Mouse (Mus musculus) large intestine, adult 2 months (tissue): ENCODE data around the gene Rsph9. TPM values are rescaled to one million over a fixed set of nuclear protein-coding genes. Genes with fewer than 3 reads are reported as not detected.

Source experiments
- DNase-seq: peaks from one replicate; pipeline ENCODE4 v3.0.0-alpha.2; 2012; ENCODE audit warnings: low read depth, low spot score
- WGBS: fragments of 180-500 bp; shearing (Covaris S2); methylation state at CpG from one replicate; pipeline ENCODE4 v1.1.7; 2018; 5-methylcytosine and 5-hydroxymethylcytosine counted together
- polyA plus RNA-seq: library from polyadenylated mRNA; depleted of rRNA; stranded (reverse); fragments of >200 nt; gene quantifications from 2 replicates; pipeline ENCODE4 v1.2.3, GENCODE M21; 2012

The Rsph9 gene
- polyA plus RNA-seq, 1 experiment = 2.6 TPM

DNA sequence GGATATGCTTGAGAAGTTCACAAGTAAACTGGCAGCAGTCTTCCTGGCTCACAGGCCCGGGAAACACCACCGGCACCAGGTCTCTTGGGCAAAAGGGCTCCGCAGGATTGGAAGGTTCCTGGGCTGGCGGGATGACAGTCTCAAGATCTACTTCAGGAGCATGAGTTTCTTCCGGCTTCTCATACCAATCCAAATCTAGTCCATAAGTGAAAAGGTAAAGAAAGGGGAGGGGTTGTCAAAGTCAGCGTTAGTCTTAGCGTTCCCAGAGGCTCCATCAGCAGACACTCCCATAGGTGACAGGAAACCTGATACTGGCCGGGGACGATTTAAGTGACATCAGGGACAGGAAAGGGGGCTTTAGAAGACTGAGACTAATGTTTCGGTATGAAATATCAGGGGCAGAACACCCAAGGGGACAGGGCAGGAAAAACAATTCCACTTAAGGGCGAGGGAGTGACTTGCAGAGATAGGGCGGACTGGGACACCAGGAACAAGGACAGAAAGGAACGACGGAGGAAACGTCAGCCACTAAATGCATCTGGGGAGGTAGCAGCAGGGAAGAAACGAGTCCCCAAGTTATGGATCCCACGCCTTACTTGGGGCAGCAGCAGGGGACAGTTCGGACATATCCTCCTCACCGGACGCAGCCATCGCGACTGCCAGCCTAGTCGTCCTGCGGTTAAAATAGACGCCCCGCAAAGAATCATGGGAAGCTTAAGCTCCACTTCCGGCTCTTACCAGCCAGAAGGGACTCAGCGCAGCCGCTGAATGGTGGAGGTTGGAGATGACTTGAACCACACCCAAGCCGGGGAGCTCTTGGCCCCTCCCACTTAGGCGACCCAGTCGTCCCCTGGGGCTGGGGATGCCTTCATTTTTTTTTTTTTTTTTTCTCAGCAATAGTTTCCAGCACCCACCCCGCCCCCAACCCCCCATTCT, 9.1 kb upstream of the Rsph9 start, which contains the start of gene Mad2l1bp:
Gene Mad2l1bp, minus strand, starts transcription at position 707 of the 936 bp plus-strand sequence.
- peak; percentile 79 for DNase-seq
- 1% methylated on average over 33 of the region's 33 CpGs for WGBS

DNA sequence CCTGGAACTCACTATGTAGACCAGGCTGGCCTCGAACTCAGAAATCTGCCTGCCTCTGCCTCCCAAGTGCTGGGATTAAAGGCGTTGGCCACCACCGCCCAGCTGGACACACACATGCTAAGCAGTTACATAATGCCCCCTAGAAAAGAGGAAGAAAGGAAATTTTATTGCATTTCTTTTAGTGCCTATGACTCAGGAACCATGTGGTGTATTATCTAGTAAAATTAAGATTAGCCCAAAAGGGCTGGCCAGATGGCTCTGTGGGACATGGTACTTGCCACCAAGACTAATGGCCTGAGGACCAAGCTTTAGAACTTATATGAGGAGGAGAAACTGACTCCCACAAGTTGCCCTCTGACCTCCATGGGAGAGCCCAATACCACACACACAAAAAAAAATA, 4.1 kb downstream of the Rsph9 start:
- WGBS = 60% methylated on average over 3 of the region's 3 CpGs
- no peak for DNase-seq

DNA sequence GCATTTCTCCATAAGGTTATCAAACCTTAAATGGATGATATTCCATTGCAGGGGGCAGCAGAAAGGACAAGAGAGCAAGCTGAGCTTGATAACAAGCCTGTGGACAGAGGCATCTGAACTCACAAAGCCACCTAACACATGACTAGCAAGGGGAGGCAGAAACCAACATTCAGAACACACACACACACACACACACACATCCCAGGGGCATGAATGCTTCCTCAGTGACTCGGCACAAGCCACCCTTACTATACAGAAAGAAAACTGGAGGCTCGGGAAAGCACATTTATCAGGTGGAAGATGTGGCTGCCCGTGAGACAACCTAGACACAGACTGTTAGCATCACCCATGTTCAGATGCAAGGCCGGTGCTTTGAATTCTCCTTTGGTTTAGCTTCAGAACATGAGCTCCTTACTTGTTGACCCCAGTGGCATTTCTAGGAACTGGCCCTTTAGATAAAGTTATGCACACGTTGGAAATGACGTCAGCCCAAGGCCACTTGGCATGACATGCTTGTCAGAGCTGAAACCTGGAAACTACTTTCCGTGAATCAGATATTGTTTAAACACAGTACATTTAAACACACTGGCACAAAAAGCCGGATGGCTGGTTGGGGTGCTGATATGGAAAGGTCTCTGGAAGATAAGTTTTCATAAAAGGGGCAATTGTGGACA, 5.3 kb downstream of the Rsph9 start:
- DNase-seq = no peak

DNA sequence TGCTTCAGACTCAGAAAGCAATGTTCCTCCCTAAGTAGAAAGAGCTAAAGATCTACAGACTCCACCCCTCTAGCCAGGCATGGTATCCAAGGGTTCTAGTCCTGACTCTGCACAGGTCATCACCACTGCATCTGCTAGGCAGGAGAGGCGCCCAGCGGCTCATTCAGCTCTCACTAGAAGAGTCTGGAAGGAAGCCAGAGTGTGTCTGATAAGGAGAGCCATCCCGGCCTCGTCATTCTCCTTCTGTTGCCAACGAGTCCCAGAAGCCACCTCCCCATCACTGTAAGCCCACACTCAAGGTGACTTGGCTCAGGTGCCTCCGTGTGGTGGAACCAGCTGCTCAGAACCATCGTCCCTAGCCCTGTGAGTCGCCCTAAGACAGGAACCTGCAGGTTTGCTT, 11.2 kb downstream of the Rsph9 start:
- WGBS = 34% methylated on average over 8 of the region's 8 CpGs
- no peak for DNase-seq

More for the DNA sequence above, 5.3 kb downstream of the Rsph9 start:
- WGBS = 59% methylated on average over 8 of the region's 8 CpGs

DNA sequence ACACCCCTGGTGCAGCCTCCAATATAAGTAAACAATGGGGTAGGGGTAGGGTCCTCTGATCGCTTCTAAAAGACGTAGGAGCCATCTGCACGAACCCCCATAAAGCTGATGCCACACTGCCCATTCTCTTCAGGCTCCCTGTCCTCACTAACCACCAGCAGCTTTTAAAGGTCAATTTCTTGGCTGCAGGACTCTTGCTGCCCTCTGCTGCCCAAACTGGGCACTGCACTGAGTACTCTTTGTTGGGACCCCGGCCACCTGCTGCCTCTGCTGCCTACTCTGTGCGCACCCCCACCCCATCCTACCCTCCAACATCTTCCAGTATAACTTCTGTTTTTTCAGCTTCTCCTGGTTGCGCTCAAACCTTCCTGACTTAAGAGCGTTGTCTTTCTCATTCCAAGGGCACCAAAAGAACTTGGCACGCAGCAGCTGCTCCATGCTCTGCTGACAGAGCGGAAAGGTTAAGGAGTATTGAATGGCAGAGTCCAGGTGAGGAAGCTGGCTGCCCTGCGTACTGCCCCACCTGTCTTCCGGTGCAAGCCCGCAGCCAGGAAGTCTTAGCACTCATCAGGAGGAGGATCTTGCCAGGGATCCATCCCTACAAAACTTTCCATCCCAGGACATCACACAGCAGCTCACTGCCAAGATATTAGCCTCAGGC, 11.8 kb downstream of the Rsph9 start:
- DNase-seq = no peak
- 14% methylated on average over 12 of the region's 12 CpGs for WGBS

DNA sequence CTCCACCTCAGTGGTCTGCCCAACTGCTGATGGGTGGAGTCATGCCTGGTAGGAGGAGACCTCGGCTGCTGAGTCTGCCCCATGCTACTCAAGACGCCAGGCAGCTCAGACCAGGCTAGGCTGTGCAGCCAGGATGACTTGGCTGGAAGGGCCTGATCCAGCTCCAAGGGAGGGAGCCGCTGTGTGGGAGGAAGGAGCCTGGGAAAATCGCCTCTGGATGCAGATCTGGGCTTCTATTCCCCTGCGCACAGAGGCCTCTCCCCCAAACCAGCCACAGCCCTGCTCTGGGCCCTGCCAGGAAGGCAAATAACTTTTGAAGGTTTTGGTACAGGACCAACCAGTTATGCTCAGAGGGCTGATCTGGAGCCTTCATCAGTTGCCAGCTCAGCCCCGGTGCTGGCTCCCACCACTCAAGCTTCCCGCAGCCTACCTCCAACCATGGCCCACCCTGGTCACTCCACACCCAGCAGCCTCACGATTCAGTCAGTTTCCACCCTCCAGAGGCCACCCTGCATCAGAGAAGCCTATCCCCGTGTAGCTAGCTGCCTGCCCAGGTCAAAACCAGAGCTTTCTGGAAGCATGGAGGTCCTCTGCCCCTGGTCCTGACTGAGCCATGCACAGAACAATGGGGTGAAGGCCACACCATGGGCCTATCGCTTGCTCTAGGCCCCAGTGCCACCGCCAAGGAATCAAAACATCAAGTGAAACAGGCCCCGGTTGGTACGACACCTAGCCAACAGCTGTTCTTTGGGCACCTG, 14.1 kb downstream of the Rsph9 start:
- DNase-seq = no peak
- WGBS = 69% methylated on average over 13 of the region's 13 CpGs

DNA sequence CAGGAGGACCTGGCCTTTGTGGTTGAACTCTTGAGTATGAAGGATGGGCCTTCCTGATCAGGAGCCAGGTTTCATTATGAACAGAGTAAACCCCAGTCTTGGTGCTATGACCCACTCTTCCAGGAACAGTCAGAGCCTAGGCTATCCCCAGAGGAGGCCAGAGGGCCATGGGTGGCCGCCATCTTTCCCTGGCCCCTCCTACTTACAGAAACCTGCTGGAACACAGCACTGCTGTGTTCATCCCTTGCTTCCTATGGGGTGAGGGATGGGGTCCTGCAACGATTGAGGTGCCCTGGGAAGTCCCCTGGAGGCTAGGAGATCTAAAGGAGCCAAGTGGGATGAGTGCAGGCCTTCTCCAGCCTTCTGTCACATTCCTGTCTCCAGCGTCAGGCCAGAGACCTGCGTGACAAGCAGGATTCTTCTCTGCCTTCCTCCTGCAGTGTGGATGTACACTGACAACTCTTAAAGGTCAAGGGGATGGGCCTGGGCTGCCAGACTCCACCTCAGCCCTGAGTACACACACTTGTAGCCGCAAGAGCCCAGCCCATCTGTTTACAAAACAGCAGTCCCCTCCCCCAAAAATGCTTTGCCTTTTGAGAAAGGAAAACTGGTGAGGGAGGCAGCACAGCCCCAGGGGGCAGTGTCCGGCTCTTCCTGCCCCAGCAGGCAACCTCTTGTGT, 16.1 kb downstream of the Rsph9 start:
- DNase-seq = no peak
- WGBS = 79% methylated on average over 6 of the region's 6 CpGs

DNA sequence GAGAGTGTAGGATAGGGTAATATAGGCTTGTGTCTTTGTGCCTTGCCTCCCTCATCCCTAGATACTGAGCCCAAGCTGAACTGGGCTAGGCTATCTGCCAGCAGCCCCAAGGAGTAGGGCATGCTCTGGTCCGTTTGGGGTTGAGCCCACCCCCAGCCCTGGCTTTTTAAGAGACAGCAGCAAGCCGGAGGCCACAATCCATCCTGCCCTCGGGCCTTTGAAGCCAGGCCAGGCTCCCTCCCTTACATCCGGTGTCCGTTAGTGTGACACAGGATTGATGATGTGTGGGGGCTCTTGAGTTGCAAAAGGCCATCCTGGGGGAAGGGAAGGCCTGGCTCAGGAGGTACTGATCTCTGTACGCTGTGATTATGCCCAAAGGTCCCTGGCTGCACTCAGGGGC, 17.4 kb downstream of the Rsph9 start:
- 80% methylated on average over 6 of the region's 6 CpGs for WGBS
- DNase-seq = no peak

DNA sequence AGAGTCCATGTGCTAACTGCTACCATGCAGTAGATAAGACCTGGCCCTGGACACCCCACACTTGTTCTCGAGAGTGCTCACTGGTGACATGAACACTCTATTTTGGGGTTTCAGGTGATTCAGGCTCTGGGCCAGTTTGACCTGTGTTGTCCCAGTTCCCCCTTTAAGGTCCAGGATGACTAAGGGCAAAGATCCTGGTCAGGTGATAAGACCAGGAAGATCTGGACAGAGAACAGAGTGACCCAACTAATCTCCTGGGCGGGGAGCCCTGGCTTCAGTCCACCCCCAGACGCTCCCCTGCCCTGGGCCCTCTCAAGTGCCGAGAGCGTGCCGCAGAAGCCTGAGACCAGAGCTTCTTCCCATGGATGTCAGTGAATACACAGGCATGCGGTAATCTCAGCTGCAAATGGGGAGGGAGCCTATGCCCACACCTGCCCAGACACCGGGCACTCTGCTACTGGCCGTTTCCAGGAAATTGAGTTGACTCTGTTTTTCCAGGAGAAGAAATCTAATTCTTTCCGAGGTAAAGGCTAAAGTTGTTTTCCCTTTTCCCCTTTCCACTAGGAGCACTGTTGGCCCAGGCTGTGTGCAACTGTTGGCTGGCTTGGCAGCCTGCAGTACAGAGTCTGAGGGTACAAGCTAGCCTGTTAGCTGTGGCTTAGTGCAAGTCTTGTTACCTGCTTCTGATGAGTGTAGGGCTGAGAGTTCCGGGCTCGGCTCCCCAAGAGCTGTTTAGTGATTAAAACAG, 19.9 kb downstream of the Rsph9 start:
- no peak for DNase-seq
- 85% methylated on average over 12 of the region's 12 CpGs for WGBS

DNA sequence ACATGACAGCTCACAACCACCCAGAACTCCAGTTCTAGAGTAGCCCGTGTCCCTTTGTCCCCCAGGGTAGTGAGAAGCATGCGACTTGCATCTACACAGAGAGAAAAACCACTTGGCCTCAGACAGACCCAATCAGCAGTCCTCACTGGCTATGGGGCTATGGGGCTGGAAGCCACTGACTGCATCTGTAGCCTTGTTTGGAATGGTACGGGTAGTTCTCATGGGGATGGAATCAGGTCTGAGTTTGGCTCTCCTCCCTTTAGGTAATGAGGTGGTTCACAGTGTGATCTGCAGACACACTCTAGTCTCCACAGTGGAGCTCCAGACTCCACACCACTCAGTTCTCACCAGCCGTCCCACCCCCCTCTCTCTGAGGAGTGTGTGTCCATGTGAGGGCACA, 20.7 kb downstream of the Rsph9 start:
- DNase-seq = no peak
- WGBS = 91% methylated on average over 4 of the region's 4 CpGs

DNA sequence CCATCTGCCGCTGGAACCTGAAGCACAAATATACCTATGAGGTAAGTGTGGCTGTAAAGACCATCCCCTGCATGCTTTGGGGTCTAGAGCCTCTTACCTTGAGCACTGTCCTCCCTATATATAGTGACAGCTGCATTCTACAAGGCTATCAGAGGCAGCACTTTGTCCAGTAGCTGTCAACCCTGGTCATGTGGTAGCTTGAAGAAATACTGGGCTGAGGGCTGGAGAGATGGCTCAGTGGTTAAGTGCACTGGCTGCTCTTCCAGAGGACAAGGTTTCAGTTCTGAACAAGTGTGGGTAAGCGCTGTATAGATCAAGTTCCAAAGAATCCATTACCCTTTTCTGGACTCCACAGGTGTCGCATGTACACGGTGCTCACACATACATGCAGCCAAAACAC, 21.2 kb downstream of the Rsph9 start:
- 96% methylated on average over 4 of the region's 4 CpGs for WGBS
- no peak for DNase-seq

DNA sequence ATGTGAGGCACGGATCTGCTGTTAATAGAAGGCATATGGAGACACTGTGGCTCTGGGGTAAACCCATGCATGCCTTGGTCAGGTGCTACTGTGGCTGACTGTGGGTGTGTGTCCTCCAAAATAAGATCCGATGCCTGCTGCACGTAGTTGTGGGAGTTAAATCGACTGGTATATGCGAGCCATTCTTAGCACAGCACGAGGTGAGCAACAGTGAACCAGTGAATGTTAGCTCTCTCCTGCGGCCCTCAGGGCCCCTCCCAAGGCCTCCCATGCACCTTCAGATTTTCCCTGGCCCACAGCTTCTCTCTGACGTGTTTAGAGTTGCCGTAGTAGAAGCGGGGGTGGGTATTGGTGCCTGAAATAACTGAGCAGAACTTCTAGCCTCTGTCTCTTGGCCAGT, 24.4 kb downstream of the Rsph9 start:
- 92% methylated on average over 10 of the region's 10 CpGs for WGBS

DNA sequence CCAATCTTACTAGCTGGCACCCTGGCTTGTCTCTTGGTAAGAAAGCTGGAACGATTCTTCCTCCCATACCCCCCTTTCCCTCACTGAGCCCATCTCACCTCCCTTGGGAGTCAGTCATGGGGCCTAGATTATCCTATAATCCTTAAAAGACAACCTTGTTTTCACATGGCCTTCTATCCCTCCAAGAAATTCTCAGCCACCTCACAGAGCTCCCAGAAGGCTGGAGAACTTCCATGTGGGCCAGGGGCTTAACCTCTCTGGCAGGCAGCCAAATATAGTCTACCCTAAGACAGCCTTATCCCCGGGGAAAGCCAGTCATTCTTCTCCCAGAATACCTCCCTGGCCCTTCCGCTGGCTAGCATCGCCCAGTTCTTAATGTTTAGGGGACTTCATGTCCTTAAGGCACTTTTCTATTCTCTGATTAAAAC, 25.6 kb downstream of the Rsph9 start:
- no peak for DNase-seq
- 78% methylated on average over 4 of the region's 4 CpGs for WGBS

More for the DNA sequence above, 24.4 kb downstream of the Rsph9 start:
- DNase-seq = no peak

DNA sequence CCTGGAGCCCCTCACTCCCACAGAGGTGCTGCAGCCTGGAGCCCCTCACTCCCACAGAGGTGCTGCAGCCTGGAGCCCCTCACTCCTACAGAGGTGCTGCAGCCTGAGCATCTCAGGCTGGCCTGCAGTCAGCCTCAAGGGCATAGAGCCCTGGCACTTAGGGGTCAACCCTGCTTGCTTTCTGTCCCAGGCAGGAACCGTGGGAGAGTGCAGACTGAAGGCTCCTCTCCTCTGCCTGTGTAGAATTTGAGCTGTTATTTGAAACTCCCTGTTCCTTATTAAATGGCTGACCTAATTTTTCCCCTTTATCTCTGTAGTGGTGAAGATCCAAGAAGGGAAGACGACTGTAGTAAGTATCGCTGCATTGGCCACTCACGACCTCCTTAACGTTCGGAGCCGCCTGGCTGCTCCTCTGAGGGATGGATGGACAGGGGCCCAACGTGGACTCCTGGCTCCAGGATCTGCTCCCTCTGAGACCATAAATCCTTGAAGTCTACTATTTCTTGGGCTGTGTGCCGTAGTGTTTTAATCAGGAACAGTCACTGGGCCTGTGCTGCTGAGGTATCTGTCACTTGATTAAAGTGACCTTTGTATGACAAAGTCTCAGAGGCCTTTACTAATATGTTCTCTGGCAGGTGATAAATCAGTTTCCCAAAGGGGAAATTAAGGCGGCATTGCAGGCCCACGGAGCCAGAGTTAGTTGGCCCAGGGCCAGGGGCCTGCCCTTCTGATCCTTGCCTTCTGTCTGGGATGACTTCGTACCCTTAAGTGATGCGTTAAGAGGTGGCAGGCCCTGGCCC, 26.2 kb downstream of the Rsph9 start:
- DNase-seq = no peak
- 74% methylated on average over 13 of the region's 13 CpGs for WGBS

DNA sequence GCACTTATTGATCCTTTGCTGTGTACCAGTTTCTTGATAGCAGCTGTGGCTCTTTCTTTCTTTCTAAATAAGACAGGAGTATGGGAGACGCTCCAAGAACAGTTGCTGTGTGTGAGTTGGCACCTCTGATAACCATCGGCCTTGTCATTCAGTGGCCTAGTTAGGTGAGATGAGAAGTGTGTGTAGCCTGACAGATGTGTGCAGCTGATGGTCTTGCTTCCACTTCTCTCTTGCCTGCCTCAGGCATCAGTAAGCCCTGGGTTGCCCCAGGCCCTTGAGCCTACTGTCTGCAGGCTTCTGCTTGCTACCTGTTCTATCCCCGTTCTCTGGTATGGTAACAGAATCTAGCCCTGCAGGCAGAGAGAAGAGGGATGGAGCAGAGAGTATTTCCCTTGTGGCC, 27.1 kb downstream of the Rsph9 start:
- no peak for DNase-seq
- WGBS = 89% methylated on average over 3 of the region's 3 CpGs

DNA sequence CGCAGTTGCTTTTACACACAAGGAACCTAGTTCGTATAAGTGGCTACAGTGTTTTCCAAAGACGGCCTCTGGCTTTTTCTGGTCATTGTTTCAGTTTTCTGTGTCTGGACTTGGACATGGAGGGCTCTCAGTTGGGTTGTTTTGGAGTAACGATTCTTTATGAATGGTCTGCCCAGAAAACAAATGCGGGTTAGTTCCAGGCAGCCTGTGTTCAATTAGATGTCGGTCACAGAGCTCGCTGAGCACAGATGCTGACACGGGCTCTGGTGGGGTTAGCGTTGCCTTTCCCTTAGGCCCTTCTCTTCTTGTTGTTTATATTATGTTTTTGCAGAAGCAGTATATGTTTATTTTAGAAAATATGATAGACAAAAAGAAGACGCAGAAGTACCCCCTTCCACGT, 27.9 kb downstream of the Rsph9 start:
- DNase-seq = no peak
- WGBS = 86% methylated on average over 11 of the region's 11 CpGs

DNA sequence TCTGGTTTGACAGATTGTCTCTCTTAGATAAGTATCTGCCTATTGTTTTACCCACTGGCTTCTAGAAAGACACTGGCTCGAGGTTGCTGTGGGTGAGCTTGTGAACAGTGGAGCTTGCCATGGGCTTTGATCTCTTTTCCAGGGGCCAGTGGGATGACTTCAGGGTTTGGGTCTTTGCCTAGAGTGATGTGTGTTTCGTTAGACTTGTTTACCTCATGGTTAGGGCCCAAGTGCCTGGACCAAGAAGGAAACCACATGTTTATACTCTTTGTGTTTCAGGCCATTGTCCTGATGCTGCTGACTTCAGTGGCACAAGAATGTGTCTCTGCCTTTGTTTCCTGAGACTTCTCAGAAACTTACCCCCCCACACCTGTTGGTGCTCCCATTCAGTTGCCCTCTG, 28.5 kb downstream of the Rsph9 start:
- no peak for DNase-seq
- WGBS = 38% methylated on average over 2 of the region's 2 CpGs
